Mouse (Mus musculus) mesoderm, embryonic 11.5 days (tissue): ENCODE measurements at regions not wholly inside any gene's neighbourhood (a gene's known extent, or its start where the extent isn't known, plus 50 kb on each side); places are given as distances from the start of the nearest gene placed in this dataset.

Experiments used
- DNase-seq: peaks from one replicate; pipeline ENCODE4 v3.0.0-alpha.2; 2012; ENCODE audit warnings: low read depth, low spot score

- peak; percentile 0 for DNase-seq
Observed at GRCm38 (mm10) chr6:75281506-75282194, 1215.9 kb downstream of the Gm9008 start.

GRCm38 (mm10) chr6:75254076-75254414, 1243.5 kb downstream of the Gm9008 start:
- DNase-seq = no peak

GRCm38 (mm10) chr6:75253357-75254075, 1244.1 kb downstream of the Gm9008 start:
- peak; percentile 11 for DNase-seq

GRCm38 (mm10) chr6:75215515-75215914, 1282.1 kb downstream of the Gm9008 start:
- no peak for DNase-seq

GRCm38 (mm10) chr6:75212721-75213475, 1284.7 kb downstream of the Gm9008 start:
- DNase-seq = no peak
